Mouse (Mus musculus): Measurements from ENCODE around the gene Mypn.

Gene Mypn

GRCm38 (mm10) chr10:63203728-63204127, at the start of gene Mypn:
Gene Mypn (minus strand): TSS chr10:63203952.
- DNase-seq, result no peak

DNA sequence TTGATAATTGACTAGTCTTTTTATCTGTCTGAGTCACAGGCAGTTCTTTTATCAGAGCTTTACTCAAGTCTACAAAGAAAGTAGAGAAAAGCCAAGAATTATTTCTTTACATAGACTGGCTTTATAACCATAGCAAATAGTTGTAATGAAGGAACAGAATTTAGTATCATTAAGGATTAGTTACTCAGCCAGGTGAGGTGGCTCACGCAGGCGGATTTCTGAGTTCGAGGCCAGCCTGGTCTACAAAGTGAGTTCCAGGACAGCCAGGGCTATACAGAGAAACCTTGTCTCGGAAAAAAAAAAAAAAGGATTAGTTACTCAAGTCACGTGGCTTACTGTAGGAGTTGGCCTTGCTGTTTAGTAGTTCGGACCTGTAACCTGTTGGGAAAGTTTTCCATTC, 44.7 kb upstream of the Mypn start:
- DNase-seq, result no peak

GRCm38 (mm10) chr10:63247457-63247856, 43.7 kb upstream of the Mypn start:
- no peak for DNase-seq

- DNase-seq, result no peak
These were observed 42.1 kb upstream of the Mypn start for GRCm38 (mm10) chr10:63245846-63246245.

- DNase-seq, result peak; percentile 71
These were observed 41.0 kb upstream of the Mypn start for GRCm38 (mm10) chr10:63244746-63245145.

DNA sequence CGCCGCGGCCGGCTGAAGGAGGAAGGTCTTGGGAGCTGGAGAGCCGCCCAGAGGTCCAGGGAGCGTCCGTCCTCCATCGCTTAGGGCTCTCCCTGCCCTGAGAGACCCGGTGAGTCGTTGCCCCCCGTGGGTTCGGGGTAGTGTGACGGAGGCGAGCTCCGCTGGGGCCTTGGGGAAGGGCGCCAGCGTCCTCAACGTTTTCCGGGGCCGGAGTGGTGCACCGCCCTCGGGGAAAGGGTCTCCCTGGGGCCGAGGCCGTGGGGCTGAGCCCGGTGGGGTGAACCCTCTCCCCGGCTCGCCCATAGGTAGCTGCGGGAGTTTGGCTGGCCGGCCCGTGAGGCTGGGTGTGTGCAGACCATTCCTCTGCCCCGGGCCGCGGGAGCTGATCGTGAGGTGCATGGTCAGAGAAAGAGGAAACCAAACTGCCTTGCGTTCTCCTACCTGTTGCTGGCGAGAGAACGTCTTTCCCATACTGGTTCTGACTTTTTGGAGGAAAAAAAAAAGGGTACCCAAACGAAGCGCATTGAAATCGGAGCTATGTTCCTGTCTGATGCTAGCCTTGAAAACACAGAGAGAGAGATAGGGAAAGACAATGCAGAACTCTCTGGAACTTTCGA, 40.4 kb upstream of the Mypn start:
- DNase-seq, result no peak

- DNase-seq, result peak; percentile 98
These were observed 39.8 kb upstream of the Mypn start, which contains the start of gene Herc4 for GRCm38 (mm10) chr10:63243493-63244054. Gene Herc4 (plus strand): TSS chr10:63243810.

- DNase-seq, result no peak
These were observed 39.2 kb upstream of the Mypn start for GRCm38 (mm10) chr10:63242798-63243435.

DNA sequence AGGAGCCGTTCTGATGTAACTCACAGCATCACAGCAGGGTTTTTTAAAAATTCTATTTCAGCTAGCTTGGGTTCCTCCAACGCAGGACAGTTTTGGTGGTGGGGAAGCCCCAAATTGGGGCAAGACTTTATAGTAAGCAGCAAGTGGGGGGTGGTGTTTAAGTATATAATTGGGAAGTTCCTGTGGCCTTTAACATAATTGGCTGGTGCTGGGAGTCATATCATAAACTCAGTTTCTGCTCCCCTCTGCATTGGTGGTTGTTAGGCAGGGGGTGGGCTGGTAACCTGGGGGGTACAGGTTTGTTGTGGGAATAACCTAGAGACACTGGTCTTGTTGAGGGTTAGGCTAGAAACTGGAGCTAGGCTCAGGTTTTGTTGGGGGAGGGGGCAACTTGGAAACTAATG, 37.1 kb upstream of the Mypn start:
- DNase-seq, result no peak

- no peak for DNase-seq
These were observed 36.1 kb upstream of the Mypn start for GRCm38 (mm10) chr10:63239848-63240247.

GRCm38 (mm10) chr10:63238090-63238489, 34.3 kb upstream of the Mypn start:
- no peak for DNase-seq

- no peak for DNase-seq
These were observed 33.5 kb upstream of the Mypn start for GRCm38 (mm10) chr10:63237206-63237605.

DNA sequence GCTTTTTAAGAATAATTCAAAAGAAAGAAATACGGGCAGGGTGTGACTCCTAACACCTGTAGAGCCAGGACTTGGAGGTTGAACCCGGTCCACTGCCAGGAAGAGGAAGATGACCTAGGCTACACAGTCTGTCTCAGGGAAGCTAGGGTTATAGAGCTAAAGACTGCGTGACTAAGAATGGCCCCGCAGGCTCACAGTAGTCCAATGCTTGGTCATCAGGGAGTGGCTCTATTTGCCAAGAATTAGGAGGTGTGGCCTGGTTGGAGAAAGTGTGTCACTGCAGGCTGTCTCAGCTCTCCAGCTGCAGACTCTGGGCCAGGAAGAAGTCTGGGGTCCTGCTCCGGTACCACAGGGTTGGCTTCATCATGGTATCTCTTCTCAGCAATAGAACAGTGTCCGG, 32.9 kb upstream of the Mypn start:
- no peak for DNase-seq

- no peak for DNase-seq
These were observed 32.1 kb upstream of the Mypn start for GRCm38 (mm10) chr10:63235889-63236288.

GRCm38 (mm10) chr10:63234133-63234532, 30.4 kb upstream of the Mypn start:
- no peak for DNase-seq

DNA sequence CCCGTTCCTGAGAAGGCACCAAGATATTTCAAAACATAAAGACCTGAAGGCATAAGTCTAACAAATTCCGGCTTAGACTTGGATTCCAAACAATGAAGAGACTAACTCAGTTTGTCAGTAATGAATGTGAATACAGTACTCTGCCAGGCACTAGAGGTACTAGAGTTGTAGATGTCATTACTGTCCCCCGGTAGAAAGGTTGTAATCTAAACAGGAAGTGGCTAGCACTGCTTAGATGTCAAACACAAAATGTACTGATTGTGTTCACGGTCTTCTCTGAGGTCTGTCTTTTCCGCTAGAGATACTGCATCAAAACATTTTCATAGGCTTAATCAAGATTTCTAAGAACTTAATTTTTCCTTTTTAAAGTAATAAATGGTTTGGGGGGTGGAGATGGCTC, 27.9 kb upstream of the Mypn start:
- DNase-seq, result no peak

DNA sequence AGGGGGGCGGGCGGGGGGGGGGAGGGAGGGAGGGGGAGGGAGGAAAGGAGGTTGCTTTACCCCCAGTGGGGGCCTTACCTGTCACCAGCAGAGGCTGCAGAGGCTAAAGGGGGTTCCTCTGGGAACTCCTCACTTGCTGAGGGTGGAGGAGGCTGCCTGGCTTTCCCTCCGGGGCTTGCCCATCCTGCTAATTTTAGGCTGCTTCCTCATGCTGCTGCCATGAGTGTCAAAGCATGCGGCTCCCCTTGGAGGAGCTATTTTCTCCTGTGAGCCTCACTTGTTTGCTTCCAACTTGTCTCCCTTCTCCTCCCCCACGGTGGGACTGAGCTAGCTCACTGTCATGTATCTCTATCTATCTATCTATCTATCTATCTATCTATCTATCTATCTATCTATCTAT, 27.1 kb upstream of the Mypn start:
- no peak for DNase-seq

GRCm38 (mm10) chr10:63230266-63230665, 26.5 kb upstream of the Mypn start:
- DNase-seq, result no peak

- DNase-seq, result no peak
These were observed 20.6 kb upstream of the Mypn start for GRCm38 (mm10) chr10:63224341-63224740.

DNA sequence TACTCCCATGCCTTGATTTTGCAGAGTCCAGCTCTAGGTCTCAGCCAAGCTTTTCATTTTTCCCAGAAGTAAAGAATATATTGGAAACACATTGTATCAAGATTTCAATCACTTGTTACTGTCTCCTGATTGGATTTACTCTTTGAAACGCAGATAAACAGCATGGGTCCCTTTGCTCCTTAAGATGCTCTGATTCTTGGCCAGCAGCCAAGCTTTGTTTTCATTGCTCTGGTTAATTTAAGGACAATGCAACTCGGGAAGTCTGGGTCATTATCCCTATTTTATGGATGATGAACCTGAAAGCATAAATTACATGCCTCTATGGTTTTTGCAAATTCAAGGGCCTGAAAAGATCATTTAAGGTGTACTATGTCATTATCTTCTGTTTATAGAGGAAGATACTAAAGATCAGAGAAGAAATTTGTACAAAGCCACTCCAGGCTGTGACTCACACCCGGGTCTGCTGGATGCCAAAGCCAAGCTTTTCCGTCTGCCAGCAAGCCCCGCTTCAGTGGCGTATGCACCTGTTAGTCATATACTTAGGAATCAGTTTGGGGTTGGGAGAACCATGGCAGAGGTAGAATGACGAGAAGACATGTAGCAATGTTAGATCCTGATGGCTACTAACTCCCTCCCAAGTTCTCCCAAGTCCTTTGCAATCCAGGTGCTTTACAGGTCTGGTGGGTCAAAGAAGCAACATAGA, 17.5 kb upstream of the Mypn start:
- DNase-seq, result peak; percentile 44

GRCm38 (mm10) chr10:63208871-63209270, 5.1 kb upstream of the Mypn start:
- no peak for DNase-seq

DNA sequence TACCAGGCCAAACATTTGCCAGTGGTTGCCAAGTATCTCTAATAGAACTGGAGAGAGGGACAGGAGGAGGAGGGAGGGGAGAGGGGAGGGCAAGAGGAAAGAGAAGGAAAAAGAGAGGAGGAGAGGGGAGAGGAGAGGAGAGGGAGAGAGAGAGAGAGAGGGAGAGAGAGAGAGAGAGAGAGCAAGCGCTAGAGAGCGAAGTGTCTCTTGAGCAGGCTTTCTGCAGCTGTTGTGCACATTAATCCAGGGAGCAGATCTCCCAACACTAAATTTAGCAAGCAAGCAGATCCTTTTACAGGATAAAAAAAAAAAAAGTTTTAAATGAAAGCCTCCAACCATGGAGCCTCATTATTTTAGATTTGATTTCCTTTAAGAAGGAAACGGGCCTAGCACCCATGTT, 750 bp downstream of the Mypn start:
- no peak for DNase-seq

DNA sequence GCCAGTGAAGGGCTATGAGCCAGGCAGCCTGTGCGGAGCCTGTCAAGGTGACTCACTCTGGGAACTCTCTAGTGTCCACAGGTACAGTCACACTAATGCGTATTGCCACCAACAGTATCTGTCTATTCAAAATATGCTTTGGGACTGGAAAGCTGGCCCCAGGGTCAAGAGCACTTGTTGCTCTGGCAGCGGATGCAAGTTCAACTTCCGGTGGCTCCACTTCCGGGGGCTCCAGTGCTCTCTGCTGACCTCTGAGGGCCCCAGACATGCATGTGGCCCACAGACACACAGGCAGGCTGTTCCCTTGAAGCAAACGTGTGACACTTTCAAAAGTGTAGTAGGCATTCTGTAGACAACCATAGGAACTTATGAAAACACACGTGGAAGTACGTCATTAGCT, 2.2 kb downstream of the Mypn start:
- DNase-seq, result no peak

- no peak for DNase-seq
These were observed 4.7 kb downstream of the Mypn start for GRCm38 (mm10) chr10:63199008-63199407.
